Mouse (Mus musculus): ENCODE results near the gene Fgf15.
"Not testable (repeated sequence)": the region's sequence is repeated elsewhere in the genome, so short reads cannot be mapped to it uniquely, and the experiment has no call there.

The Fgf15 gene

GRCm38 (mm10) chr7:144888564-144889299 lies 7.6 kb upstream of the Fgf15 start:
- no peak for DNase-seq (ENCODE audit: extremely low read depth, insufficient read length, low spot score)

GRCm38 (mm10) chr7:144890661-144891060 lies 5.7 kb upstream of the Fgf15 start:
- not testable (repeated sequence) for DNase-seq (ENCODE audit: extremely low read depth, insufficient read length, low spot score)

GRCm38 (mm10) chr7:144891863-144892262 lies 4.5 kb upstream of the Fgf15 start:
- no peak for DNase-seq (ENCODE audit: extremely low read depth, insufficient read length, low spot score)

- DNase-seq (ENCODE audit: extremely low read depth, insufficient read length, low spot score), result no peak
Observed at GRCm38 (mm10) chr7:144892322-144892721, 4.0 kb upstream of the Fgf15 start.

GRCm38 (mm10) chr7:144894191-144894590 lies 2.1 kb upstream of the Fgf15 start:
- DNase-seq (ENCODE audit: extremely low read depth, insufficient read length, low spot score), result no peak

- DNase-seq (ENCODE audit: extremely low read depth, insufficient read length, low spot score), result no peak
Observed at GRCm38 (mm10) chr7:144894706-144895105, 1.6 kb upstream of the Fgf15 start.

GRCm38 (mm10) chr7:144895305-144896111 lies 823 bp upstream of the Fgf15 start:
- peak; percentile 35 for DNase-seq (ENCODE audit: extremely low read depth, insufficient read length, low spot score)

GRCm38 (mm10) chr7:144898506-144898905 lies 2.2 kb downstream of the Fgf15 start:
- no peak for DNase-seq (ENCODE audit: extremely low read depth, insufficient read length, low spot score)

GRCm38 (mm10) chr7:144905514-144905913 lies 9.2 kb downstream of the Fgf15 start:
- not testable (repeated sequence) for DNase-seq (ENCODE audit: extremely low read depth, insufficient read length, low spot score)

GRCm38 (mm10) chr7:144906708-144907397 lies 10.5 kb downstream of the Fgf15 start:
- no peak for DNase-seq (ENCODE audit: extremely low read depth, insufficient read length, low spot score)

- DNase-seq (ENCODE audit: extremely low read depth, insufficient read length, low spot score), result no peak
Observed at GRCm38 (mm10) chr7:144907793-144908192, 11.5 kb downstream of the Fgf15 start.

GRCm38 (mm10) chr7:144908705-144909104 lies 12.4 kb downstream of the Fgf15 start:
- DNase-seq (ENCODE audit: extremely low read depth, insufficient read length, low spot score), result no peak

GRCm38 (mm10) chr7:144911121-144911520 lies 14.8 kb downstream of the Fgf15 start:
- DNase-seq (ENCODE audit: extremely low read depth, insufficient read length, low spot score), result no peak

- DNase-seq (ENCODE audit: extremely low read depth, insufficient read length, low spot score), result no peak
Observed at GRCm38 (mm10) chr7:144912897-144913296, 16.6 kb downstream of the Fgf15 start.

- DNase-seq (ENCODE audit: extremely low read depth, insufficient read length, low spot score), result no peak
Observed at GRCm38 (mm10) chr7:144914296-144914947, 18.1 kb downstream of the Fgf15 start.

- peak; percentile 90 for DNase-seq (ENCODE audit: extremely low read depth, insufficient read length, low spot score)
Observed at GRCm38 (mm10) chr7:144914948-144915750, 18.8 kb downstream of the Fgf15 start, which contains the start of gene LTO1. Gene LTO1 (plus strand): TSS chr7:144915100.

GRCm38 (mm10) chr7:144918823-144919222 lies 22.5 kb downstream of the Fgf15 start:
- DNase-seq (ENCODE audit: extremely low read depth, insufficient read length, low spot score), result no peak

GRCm38 (mm10) chr7:144927591-144927990 lies 31.3 kb downstream of the Fgf15 start:
- no peak for DNase-seq (ENCODE audit: extremely low read depth, insufficient read length, low spot score)

GRCm38 (mm10) chr7:144928009-144928888 lies 31.9 kb downstream of the Fgf15 start:
- peak; percentile 37 for DNase-seq (ENCODE audit: extremely low read depth, insufficient read length, low spot score)

Data from 3134 (cell line).